Mouse (Mus musculus): ENCODE data around the gene Vmn1r52. TPM values are rescaled to one million over a fixed set of nuclear protein-coding genes. Genes with fewer than 3 reads are reported as not detected.
"Not testable (repeated sequence)": the region's sequence is repeated elsewhere in the genome, so short reads cannot be mapped to it uniquely, and the experiment has no call there.

The Vmn1r52 gene
- not detected in 2 replicates for total RNA-seq (2021)
- long read RNA-seq: 0 reads

DNA sequence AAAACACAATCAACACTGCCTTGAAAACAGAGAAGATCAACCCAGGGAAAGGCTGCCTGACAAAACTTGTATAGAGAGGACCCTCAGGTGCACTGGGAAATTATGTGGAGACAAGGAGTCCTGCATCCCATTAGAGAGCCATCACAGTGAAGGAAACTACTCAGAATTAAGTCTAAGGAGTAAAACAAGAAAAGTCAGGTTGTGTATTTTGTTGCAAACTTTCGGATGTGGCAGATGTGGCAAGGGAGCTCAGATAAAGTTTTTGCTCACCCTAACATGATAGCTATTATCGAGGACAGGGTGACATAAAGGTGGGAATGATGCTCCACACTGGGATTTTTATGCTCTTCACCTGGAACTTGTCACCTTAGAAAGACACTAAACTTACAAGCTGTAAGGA, at the start of gene Vmn1r52:
TSS of gene Vmn1r52 (plus strand) at position 301 of the 400 bp plus-strand sequence.
- DNase-seq: no peak

GRCm38 (mm10) chr6:90160139-90160538, 14.5 kb upstream of the Vmn1r52 start:
- no peak for DNase-seq

GRCm38 (mm10) chr6:90202493-90202892, 27.9 kb downstream of the Vmn1r52 start, which contains the start of gene V1ra8:
Gene V1ra8 (plus strand): TSS chr6:90202793.
- not testable (repeated sequence) for DNase-seq

- no peak for DNase-seq
Measured at GRCm38 (mm10) chr6:90224338-90224737, 49.7 kb downstream of the Vmn1r52 start, which contains the start of gene Vmn1r53. Gene Vmn1r53 (minus strand): TSS chr6:90224438.

Other genes starting within 250 kb of the Vmn1r52 start
- not detected in 2 replicates for gene Vmn1r45, start 234.2 kb upstream of the Vmn1r52 start, total RNA-seq (2021)
- not detected in 2 replicates for gene Vmn1r46, start 205.5 kb upstream of the Vmn1r52 start, total RNA-seq (2021)
- not detected in 2 replicates for gene Vmn1r47, start 158.7 kb upstream of the Vmn1r52 start, total RNA-seq (2021)
- gene Vmn1r48, start 138.0 kb upstream of the Vmn1r52 start, total RNA-seq (2021): not detected in 2 replicates
- gene Vmn1r49, start 96.3 kb upstream of the Vmn1r52 start, total RNA-seq (2021): not detected in 2 replicates
- not detected in 2 replicates for gene Vmn1r50, start 73.4 kb upstream of the Vmn1r52 start, total RNA-seq (2021)
- gene Vmn1r51, start 52.2 kb upstream of the Vmn1r52 start, total RNA-seq (2021): not detected in 2 replicates
- gene V1ra8, start 28.0 kb downstream of the Vmn1r52 start, total RNA-seq (2021): not detected in 2 replicates
- not detected in 2 replicates for gene Vmn1r53, start 49.6 kb downstream of the Vmn1r52 start, total RNA-seq (2021)
- not detected in 2 replicates for gene Vmn1r54, start 71.5 kb downstream of the Vmn1r52 start, total RNA-seq (2021)
- gene BC048671, start 126.4 kb downstream of the Vmn1r52 start, total RNA-seq (2021): not detected in 2 replicates
- not detected in 2 replicates for gene Chst13, start 150.4 kb downstream of the Vmn1r52 start, total RNA-seq (2021)
- gene Uroc1, start 158.5 kb downstream of the Vmn1r52 start, total RNA-seq (2021): 0.09 and 3.0 TPM in 2 replicates
- gene Zxdc, start 194.7 kb downstream of the Vmn1r52 start, total RNA-seq (2021): 23.0 and 24.6 TPM in 2 replicates